Mouse (Mus musculus) yolk sac, embryonic 10.5 days (tissue): ENCODE data around the gene Rab6a.
"Not testable (repeated sequence)": the region's sequence is repeated elsewhere in the genome, so short reads cannot be mapped to it uniquely, and the experiment has no call there.

Source experiments
- DNase-seq: peaks from one replicate; pipeline ENCODE4 v3.0.0-alpha.2; 2017; ENCODE audit warnings: low spot score

Gene Rab6a

DNA sequence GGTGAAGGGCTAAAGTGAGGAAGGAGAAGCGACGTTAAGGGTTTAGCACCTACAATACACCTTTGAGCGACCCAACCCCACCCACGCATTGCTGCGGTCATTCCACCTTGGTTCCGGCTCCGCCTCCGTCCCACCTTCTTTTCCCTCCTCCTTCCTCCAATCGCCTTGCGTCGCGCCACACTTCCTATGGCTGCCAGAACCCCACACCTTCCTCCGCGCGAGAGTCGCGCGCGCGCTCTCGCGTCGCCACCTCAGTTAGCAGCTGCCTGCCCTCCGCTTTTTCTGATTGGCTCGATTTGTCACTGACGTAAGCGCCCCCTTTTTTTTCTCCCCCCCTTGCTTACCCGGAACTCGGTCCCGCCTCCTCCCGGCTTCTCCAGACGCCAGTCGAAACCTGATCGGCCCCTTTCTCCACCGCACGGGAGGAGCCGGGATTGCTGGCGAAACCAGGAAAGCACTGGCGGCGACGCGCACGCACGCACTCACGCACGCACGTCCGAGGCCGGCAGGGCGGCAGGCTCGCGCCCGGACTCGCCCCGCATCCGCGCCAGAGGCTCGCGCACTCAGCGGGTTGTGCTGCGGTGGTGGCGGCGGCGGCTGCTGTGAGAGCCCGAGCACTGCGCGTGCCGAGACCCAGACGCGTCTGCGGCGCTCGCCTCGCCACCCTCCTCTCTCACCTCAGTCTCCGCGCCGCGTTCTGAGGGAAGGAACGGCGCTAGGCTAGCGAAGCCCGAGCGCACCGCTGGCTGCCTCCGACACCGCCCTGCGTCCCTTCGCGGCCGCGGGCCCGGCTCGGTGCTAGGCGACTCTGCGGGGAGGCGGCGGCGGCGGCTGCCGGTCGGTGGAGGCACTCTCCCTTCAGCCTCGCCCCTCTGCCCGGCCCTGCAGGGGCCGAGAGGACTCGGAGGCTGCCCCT is at the start of gene Rab6a:
Gene Rab6a, plus strand, starts transcription at position 197 of the 916 bp plus-strand sequence.
- peak; percentile 100 for DNase-seq

DNA sequence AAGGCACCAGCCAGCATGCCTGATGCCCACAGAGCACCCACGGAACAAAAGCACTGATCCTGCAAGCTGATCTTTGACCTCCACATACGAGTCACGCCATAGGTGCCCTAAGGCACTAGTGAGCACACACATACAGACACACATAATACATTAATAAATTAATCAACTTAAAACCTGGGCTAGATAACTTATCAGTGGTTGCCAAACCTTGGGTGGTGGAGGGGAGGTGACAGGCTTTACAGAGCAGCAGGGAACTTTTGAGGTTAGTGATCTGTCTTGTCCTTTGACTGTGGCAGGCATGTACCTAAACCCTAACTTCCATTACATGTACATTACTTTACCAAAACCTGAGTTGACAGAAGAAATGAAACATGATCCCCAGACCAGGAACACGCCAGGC is 47.9 kb upstream of the Rab6a start:
- no peak for DNase-seq

DNA sequence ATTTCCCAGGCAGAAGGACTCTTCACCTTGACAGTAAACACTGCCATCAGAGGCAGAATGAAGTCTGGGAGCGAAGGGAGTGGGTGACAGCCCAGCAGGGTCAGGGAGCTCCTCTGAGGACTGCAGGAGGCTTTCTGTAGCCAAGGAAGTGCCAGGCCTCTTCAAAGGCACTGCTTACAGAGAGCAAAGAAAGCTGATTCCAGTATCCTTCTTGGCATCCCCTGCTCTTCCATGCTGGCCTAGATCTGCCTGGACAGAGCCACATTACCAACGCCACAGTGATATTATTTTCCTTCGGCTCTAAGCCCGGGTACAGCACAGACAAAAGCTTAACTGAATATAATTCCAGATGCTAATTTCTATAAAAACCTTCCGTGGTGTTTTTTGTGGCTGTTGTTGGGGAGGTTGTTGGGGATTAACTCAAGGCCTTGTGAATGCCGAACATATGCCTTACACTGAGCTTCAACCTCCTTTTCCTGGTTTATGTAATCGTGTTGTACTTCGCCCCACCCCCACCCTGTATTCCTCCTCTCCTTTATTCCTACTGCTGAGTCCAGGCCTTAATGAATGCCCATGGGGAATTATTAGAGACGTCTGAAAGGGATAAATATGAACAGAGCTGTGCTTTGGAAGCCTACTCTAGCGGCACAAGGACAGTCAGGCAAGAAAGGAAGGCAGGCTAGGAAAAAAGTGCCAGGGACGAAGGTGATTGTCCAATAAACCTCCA is 45.2 kb upstream of the Rab6a start:
- DNase-seq: no peak

GRCm38 (mm10) chr7:100567238-100567637 is 40.0 kb upstream of the Rab6a start:
- not testable (repeated sequence) for DNase-seq

DNA sequence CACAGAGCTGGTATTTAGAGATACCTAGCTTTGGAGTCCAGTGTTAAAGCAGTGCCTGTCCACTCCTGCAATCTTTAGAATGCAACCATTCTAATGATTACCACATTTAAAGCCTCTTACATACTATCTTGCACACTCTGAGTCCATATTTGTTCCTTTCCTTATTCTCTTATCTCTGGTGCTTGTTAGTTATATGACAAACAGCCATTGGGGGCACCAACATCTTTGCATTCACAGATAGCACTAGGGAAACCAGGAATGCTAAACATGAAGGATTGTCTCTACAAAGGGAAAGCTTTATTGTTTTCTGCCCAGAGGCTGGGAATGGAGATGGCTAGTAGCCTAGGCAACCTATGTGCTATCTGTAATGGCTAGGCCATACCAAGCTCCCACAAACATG is 37.3 kb upstream of the Rab6a start:
- no peak for DNase-seq

DNA sequence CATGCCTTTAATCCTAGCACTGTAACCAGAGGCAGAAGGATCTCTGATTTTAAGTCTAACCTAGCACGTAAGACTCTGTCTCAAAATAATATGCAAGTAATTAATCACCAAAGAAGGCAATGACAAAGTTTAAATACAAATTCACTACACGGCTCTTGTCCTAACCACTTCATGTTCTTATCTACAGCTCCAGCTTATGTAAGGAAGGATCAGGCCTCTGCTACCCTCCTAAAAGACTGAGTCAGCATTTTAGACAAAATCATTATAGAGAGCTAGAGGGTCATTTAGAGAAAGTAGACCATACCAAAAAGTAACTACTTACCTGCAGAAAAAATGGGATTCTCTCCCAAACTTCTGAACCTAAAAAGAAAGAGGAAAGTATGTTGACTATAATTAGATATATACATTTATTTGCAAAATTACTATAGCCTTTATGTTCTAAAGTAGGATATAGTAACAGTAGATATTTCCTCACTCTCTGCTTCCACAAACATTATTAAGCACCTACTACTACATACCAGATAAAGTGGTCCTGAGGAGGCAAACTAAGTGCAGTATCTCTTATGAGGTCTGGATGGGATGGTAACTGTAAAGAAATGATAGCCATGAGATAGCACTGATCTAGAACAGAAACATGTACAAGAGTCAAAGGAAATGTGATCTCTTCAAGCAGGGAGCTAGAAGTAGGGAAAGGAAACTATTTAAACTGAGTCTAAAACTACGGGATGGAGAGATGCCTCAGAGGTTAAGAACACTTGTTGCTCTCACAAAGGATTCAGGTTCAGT is 36.1 kb upstream of the Rab6a start:
- DNase-seq: no peak

GRCm38 (mm10) chr7:100572061-100572460 is 35.1 kb upstream of the Rab6a start:
- DNase-seq: no peak

DNA sequence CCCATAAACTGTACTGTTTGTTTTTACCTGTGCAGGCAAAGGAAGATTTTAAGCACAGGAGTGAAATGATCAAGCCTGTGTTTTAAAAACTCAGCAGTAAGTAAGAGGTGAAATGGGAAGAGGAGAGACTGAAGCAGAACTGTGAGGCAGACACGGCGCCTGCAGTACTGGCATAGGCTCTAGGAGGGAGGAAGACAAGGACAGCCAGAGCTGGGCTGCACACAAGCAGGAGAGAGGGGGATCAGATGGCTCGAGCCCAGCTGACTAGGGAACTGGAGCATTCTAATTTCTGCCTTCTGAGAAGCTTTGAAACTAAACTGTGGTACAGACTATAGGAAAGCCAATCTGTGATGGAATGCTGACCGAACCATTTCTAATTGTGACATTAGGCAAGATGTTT is 34.5 kb upstream of the Rab6a start:
- DNase-seq: no peak

GRCm38 (mm10) chr7:100578794-100579193 is 28.4 kb upstream of the Rab6a start:
- DNase-seq: no peak

GRCm38 (mm10) chr7:100582235-100582634 is 25.0 kb upstream of the Rab6a start:
- DNase-seq: no peak

GRCm38 (mm10) chr7:100582727-100583236 is 24.4 kb upstream of the Rab6a start:
- peak; percentile 91 for DNase-seq

GRCm38 (mm10) chr7:100589816-100590215 is 17.4 kb upstream of the Rab6a start:
- DNase-seq: peak; percentile 32

GRCm38 (mm10) chr7:100590504-100590844 is 16.7 kb upstream of the Rab6a start:
- no peak for DNase-seq

GRCm38 (mm10) chr7:100590845-100591521 is 16.2 kb upstream of the Rab6a start:
- DNase-seq: peak; percentile 94

DNA sequence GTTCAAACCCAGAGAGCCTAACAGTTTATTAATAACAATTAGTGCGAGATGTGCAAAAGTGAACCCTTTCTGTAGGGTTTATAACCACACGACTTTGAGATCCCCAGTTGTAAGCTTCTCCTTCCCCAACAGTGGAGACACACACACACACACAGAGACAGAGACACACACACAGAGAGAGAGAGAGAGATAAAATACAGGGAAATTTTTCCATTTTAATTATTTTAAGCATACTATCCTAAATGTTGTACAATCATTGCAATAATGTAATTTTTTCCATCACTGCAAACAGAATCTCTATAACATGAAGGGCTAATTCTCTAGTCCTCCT is 15.7 kb upstream of the Rab6a start:
- no peak for DNase-seq

DNA sequence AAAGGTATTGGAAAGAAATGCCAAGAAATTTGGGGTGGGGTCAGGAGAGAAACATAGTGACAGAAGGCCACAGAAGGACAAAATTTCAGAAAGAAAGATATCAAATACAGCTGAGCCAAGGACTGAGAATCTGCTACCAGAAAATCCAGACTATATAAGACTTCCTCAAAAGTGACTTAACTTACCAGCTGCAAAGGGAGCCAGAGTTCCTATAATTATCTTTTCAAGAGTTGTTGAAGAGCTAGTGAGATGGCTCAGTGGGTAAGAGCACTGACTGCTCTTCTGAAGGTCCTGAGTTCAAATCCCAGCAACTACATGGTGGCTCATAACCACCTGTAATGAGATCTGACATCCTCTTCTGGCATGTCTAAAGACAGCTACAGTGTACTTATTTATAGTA is 13.9 kb upstream of the Rab6a start:
- DNase-seq: no peak

GRCm38 (mm10) chr7:100600211-100600610 is 7.0 kb upstream of the Rab6a start:
- DNase-seq: no peak

GRCm38 (mm10) chr7:100608130-100608741 is 1.0 kb downstream of the Rab6a start, which contains the start of gene Mrpl48:
TSS of gene Mrpl48 (minus strand) at chr7:100608301.
- DNase-seq: peak; percentile 69

DNA sequence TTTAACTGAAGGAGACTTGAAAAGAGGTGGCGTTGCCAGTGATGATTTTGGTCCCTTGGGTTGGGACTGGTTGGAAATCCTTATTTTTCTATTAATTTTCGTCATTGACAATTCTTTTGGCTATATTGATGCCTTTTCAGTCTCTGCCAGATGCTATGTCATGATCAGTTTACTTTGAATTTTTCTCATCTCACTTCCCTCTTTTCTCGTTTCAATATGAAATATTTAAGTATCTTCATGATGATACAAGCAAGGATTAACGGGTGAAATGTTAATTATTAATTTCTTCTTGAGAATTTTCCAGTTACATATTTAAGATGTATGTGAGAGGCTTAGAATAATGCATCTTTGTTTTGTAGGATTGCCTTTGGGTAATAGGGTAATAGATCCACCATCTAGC is 1.7 kb downstream of the Rab6a start:
- DNase-seq: no peak

- DNase-seq: no peak
Observed at GRCm38 (mm10) chr7:100616121-100616857, 9.1 kb downstream of the Rab6a start.

- no peak for DNase-seq
Observed at GRCm38 (mm10) chr7:100622277-100622676, 15.1 kb downstream of the Rab6a start.
